Mouse (Mus musculus) embryonic facial prominence, embryonic 11.5 days (tissue): ENCODE data around the gene Bex4. TPM values are rescaled to one million over a fixed set of nuclear protein-coding genes. Genes with fewer than 3 reads are reported as not detected.

ENCODE experiments used
- microRNA-seq: library from miRNA; unstranded; fragments of <30 nt; microRNA quantifications from one replicate; pipeline ENCODE4, GENCODE M21; 2016; ENCODE audit warnings: borderline number of aligned reads
- polyA plus RNA-seq: library from polyadenylated mRNA; unstranded; fragments of >200 nt; fragmentation: Nextera tagmentation; extraction: Ambion mirVana; gene quantifications from 2 replicates; pipeline ENCODE4 v1.2.1, GENCODE M21; 2014

Bex4 gene
- polyA plus RNA-seq, 1 experiment from 2014 or later: 103 TPM

Small RNA genes within 50 kb of the gene (microRNA-seq; reads per million reads assigned to microRNA genes)
- not detected for gene Mir6383

Other genes with a start within 250 kb of the Bex4 start
- gene Arxes2, start 145.2 kb upstream of the Bex4 start, polyA plus RNA-seq: 126 and 134 TPM in 2 replicates
- 49.4 and 50.8 TPM in 2 replicates for gene Arxes1, start 105.6 kb upstream of the Bex4 start, polyA plus RNA-seq
- gene Bex2, start 70.8 kb upstream of the Bex4 start, polyA plus RNA-seq: 209 and 215 TPM in 2 replicates
- 0.07 TPM in 1 of 2 replicates, not detected in the other for gene Nxf3, start 53.7 kb upstream of the Bex4 start, polyA plus RNA-seq
- 268 and 299 TPM in 2 replicates for gene Tceal8, start 33.3 kb downstream of the Bex4 start, polyA plus RNA-seq
- gene Tceal5, start 64.9 kb downstream of the Bex4 start, polyA plus RNA-seq: 2.4 and 3.1 TPM in 2 replicates
- 1.9 and 2.6 TPM in 2 replicates for gene Tceal7, start 75.8 kb downstream of the Bex4 start, polyA plus RNA-seq
- gene Bex1, start 76.5 kb downstream of the Bex4 start, polyA plus RNA-seq: 90.5 and 96.0 TPM in 2 replicates
- gene Tceal9, start 106.1 kb downstream of the Bex4 start, polyA plus RNA-seq: 678 and 760 TPM in 2 replicates
- gene Bex3, start 131.3 kb downstream of the Bex4 start, polyA plus RNA-seq: 720 and 723 TPM in 2 replicates